Mouse (Mus musculus) kidney, embryonic 16.5 days (tissue): ENCODE measurements around the gene Acat2. TPM values are rescaled to one million over a fixed set of nuclear protein-coding genes. Genes with fewer than 3 reads are reported as not detected.
"Not testable (repeated sequence)": the region's sequence is repeated elsewhere in the genome, so short reads cannot be mapped to it uniquely, and the experiment has no call there.

ENCODE experiments used
- ATAC-seq: fragments of 200-750 bp; cut with Nextera tagmentation; 2 replicates; pipeline ENCODE4 v1.8.0; 2017; ENCODE audit warnings: moderate TSS enrichment; ENCODE audit not compliant: low FRiP score, low TSS enrichment
- H3K27ac ChIP-seq: fragments of 300-500 bp; sonication (generic); 2 replicates; pipeline ENCODE4 v1.5.1; 2014; ENCODE audit warnings: low read length
- H3K27me3 ChIP-seq: fragments of 300-500 bp; sonication (generic); 2 replicates; pipeline ENCODE4 v1.6.1; 2014; ENCODE audit warnings: low read length, control low read depth, mixed read lengths; ENCODE audit not compliant: insufficient read depth
- H3K36me3 ChIP-seq: fragments of 300-500 bp; sonication (generic); 2 replicates; pipeline ENCODE4 v1.6.1; 2014; ENCODE audit warnings: low read length, control low read depth, mixed read lengths; ENCODE audit not compliant: insufficient read depth
- H3K4me1 ChIP-seq: fragments of 300-500 bp; sonication (generic); 2 replicates; pipeline ENCODE4 v1.6.1; 2014; ENCODE audit warnings: low read length, control low read depth, mixed read lengths; ENCODE audit not compliant: insufficient read depth
- H3K4me2 ChIP-seq: fragments of 300-500 bp; sonication (generic); replicated peaks from 2 replicates; pipeline ENCODE4 v1.6.1; 2014; ENCODE audit warnings: low read depth, low read length
- H3K4me3 ChIP-seq: fragments of 300-500 bp; sonication (generic); 2 replicates; pipeline ENCODE4 v1.5.1; 2014; ENCODE audit warnings: mild to moderate bottlenecking, low read length
- H3K9ac ChIP-seq: fragments of 300-500 bp; sonication (generic); replicated peaks from 2 replicates; pipeline ENCODE4 v1.6.1; 2014; ENCODE audit warnings: low read length
- H3K9me3 ChIP-seq: fragments of 300-500 bp; sonication (generic); 2 replicates; pipeline ENCODE4 v1.6.1; 2016; ENCODE audit warnings: low read length, control low read depth
- WGBS: fragments of 180-500 bp; shearing (Covaris S2); extraction: QIAGEN DNeasy Blood & Tissue Kit; methylation state at CpG from one replicate; pipeline ENCODE4 v1.1.7; 2014; 5-methylcytosine and 5-hydroxymethylcytosine counted together
- polyA plus RNA-seq: library from polyadenylated mRNA; unstranded; fragments of >200 nt; fragmentation: Nextera tagmentation; extraction: Ambion mirVana; gene quantifications from 2 replicates; pipeline ENCODE4 v1.2.1, GENCODE M21; 2015

The Acat2 gene
- polyA plus RNA-seq, 1 experiment from 2014 or later, result 134 TPM

GRCm38 (mm10) chr17:12996345-12996744 is 35.8 kb upstream of the Acat2 start:
- Histone ChIP-seq H3K27ac (no peak overlapping the region), H3K36me3 (no peaks in the 10 kb centered on the region), H3K4me1 (no peaks in the 10 kb centered on the region), H3K27me3 (no peaks in the 10 kb centered on the region), H3K4me3 (no peak overlapping the region), H3K9me3 (no peaks in the 10 kb centered on the region), H3K9ac (no peak overlapping the region), H3K4me2 (no peak overlapping the region)
- WGBS, result 13% methylated on average over 3 of the region's 3 CpGs
- ATAC-seq, result no peak

- 71% methylated on average over 1 of the region's 1 CpGs for WGBS
- Histone ChIP-seq H3K27me3 (no peaks in the 10 kb centered on the region), H3K9ac (peak within 1 kb of the TSS; percentile 100), H3K27ac (peak within 1 kb of the TSS; percentile 99), H3K4me1 (peaks cover 7% of the 10 kb centered on the region), H3K4me2 (peak within 1 kb of the TSS; percentile 54), H3K4me3 (peak within 1 kb of the TSS; percentile 88), H3K36me3 (no peaks in the 10 kb centered on the region), H3K9me3 (no peaks in the 10 kb centered on the region)
- ATAC-seq, result no peak
These were observed 33.5 kb upstream of the Acat2 start, which contains the start of gene Wtap for GRCm38 (mm10) chr17:12994069-12994468. Wtap (minus strand) TSS chr17:12994169.

GRCm38 (mm10) chr17:12992470-12992991 is 32.0 kb upstream of the Acat2 start:
- peaks cover 7% of the 10 kb centered on the region for H3K4me1 ChIP-seq
- WGBS, result 0% methylated on average over 51 of the region's 51 CpGs
- peak overlapping the region; percentile 100 for H3K9ac ChIP-seq
- no peaks in the 10 kb centered on the region for H3K27me3 ChIP-seq
- H3K4me2 ChIP-seq, result peak overlapping the region; percentile 54
- no peaks in the 10 kb centered on the region for H3K9me3 ChIP-seq
- ATAC-seq, result peak; percentile 94
- H3K27ac ChIP-seq, result peak overlapping the region; percentile 99
- peak overlapping the region; percentile 88 for H3K4me3 ChIP-seq
- H3K36me3 ChIP-seq, result peaks cover 5% of the 10 kb centered on the region

- ATAC-seq, result peak; percentile 96
- under 1% methylated on average over 65 of the region's 84 CpGs for WGBS
- Histone ChIP-seq H3K9ac (peak overlapping the region; percentile 100), H3K4me2 (peak overlapping the region; percentile 67), H3K4me1 (peaks cover 7% of the 10 kb centered on the region), H3K4me3 (peak overlapping the region; percentile 88), H3K27me3 (no peaks in the 10 kb centered on the region), H3K36me3 (peaks cover 5% of the 10 kb centered on the region), H3K9me3 (no peaks in the 10 kb centered on the region), H3K27ac (peak overlapping the region; percentile 99)
These were observed 31.2 kb upstream of the Acat2 start for GRCm38 (mm10) chr17:12991635-12992358.

GRCm38 (mm10) chr17:12991194-12991634 is 30.7 kb upstream of the Acat2 start:
- 1% methylated on average over 12 of the region's 12 CpGs for WGBS
- Histone ChIP-seq H3K4me2 (peak overlapping the region; percentile 67), H3K9ac (peak overlapping the region; percentile 100), H3K36me3 (peaks cover 5% of the 10 kb centered on the region), H3K4me3 (peak overlapping the region; percentile 88), H3K4me1 (peaks cover 7% of the 10 kb centered on the region), H3K9me3 (no peaks in the 10 kb centered on the region), H3K27ac (peak overlapping the region; percentile 99), H3K27me3 (no peaks in the 10 kb centered on the region)
- ATAC-seq, result no peak

DNA sequence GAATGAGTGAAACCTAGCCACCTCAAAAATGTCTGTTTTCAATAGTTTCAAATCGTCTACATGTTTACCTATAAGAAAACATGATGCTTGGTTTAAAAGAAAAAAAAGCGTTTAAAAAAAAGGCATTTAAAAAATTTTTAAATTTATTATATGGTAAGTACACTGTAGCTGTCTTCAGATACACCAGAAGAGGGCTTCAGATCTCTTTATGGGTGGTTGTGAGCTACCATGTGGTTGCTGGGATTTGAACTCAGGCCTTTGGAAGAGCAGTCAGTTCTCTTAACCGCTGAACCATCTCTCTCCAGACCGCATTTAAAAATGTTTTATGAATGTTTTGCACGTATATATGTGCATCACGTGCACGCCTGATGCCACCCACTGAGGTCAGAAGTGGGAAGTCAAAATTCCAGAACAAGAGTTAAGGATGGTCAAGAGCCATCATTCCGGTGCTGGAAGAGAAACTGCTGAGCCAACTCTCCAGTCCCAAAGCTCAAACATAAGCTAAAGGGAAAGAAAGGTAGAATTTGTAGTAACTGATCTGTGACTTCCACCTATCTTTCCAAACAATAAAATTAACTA is 30.1 kb upstream of the Acat2 start:
- 46% methylated on average over 8 of the region's 8 CpGs for WGBS
- no peak for ATAC-seq

GRCm38 (mm10) chr17:12988096-12988495 is 27.5 kb upstream of the Acat2 start:
- not testable (repeated sequence) for H3K27ac ChIP-seq, H3K4me2 ChIP-seq, H3K9me3 ChIP-seq, H3K4me3 ChIP-seq, H3K4me1 ChIP-seq, ATAC-seq, H3K27me3 ChIP-seq, H3K9ac ChIP-seq
- H3K36me3 ChIP-seq, result peaks cover 21% of the 10 kb centered on the region
- WGBS, result 98% methylated on average over 8 of the region's 8 CpGs

More for the DNA sequence above, 30.1 kb upstream of the Acat2 start:
- H3K36me3 ChIP-seq, result peaks cover 5% of the 10 kb centered on the region
- peak overlapping the region; percentile 100 for H3K9ac ChIP-seq
- H3K4me1 ChIP-seq, result peaks cover 7% of the 10 kb centered on the region
- H3K27ac ChIP-seq, result peak overlapping the region; percentile 99; the same call in 1 of the 2 replicates
- H3K4me2 ChIP-seq, result peak overlapping the region; percentile 67
- H3K9me3 ChIP-seq, result no peaks in the 10 kb centered on the region
- H3K4me3 ChIP-seq, result peak overlapping the region; percentile 88
- H3K27me3 ChIP-seq, result no peaks in the 10 kb centered on the region

GRCm38 (mm10) chr17:12983988-12984387 is 23.4 kb upstream of the Acat2 start:
- no peak for ATAC-seq
- Histone ChIP-seq H3K27me3 (no peaks in the 10 kb centered on the region), H3K9ac (no peak overlapping the region), H3K27ac (no peak overlapping the region), H3K4me3 (no peak overlapping the region), H3K4me1 (no peaks in the 10 kb centered on the region), H3K36me3 (peaks cover 51% of the 10 kb centered on the region), H3K9me3 (no peaks in the 10 kb centered on the region), H3K4me2 (no peak overlapping the region)
- WGBS, result 70% methylated on average over 2 of the region's 2 CpGs

DNA sequence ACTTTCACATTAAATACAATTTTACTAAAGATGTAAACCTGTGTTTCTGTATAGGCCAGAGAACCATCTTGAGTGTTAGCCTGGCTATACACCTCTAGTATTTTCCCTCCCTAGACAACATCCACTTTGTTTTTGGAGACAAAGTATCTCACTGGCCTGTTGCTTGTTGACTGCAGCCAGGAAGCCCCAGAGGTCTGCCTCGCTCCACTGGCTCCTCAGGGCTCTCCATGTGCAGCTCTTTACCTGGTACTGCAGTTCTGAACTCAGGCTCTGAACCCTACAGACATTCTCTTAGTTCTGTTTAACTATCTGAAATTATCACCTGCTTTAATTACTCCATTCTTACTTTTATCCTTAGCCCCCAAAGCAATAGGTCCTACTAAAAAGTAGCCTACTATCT is 18.0 kb upstream of the Acat2 start:
- no peak for ATAC-seq
- Histone ChIP-seq H3K9ac (no peak overlapping the region), H3K27ac (no peak overlapping the region), H3K36me3 (peaks cover 62% of the 10 kb centered on the region), H3K27me3 (no peaks in the 10 kb centered on the region), H3K9me3 (no peaks in the 10 kb centered on the region), H3K4me2 (no peak overlapping the region), H3K4me3 (no peak overlapping the region), H3K4me1 (no peaks in the 10 kb centered on the region)
- WGBS, result 92% methylated on average over 1 of the region's 1 CpGs

DNA sequence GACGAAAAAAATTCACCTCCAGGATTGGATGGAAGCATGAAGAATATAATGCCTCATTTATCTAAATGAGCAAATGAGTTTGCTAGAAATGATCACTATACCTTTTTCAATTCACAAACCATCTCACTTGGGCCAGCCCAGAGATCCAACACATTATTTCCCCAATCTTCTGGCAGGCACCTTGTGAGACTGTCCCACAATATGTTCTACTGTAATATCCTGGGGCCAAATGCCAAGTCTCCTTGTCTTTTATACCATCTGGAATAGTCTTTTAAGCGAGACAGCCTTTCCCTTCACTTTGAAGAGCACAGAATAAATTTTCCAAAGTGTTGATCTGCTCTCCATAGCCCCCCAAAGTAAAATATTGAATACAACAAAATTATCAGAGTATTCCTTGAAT is 13.3 kb upstream of the Acat2 start:
- Histone ChIP-seq H3K4me1 (no peaks in the 10 kb centered on the region), H3K9ac (no peak overlapping the region), H3K27me3 (no peaks in the 10 kb centered on the region), H3K9me3 (no peaks in the 10 kb centered on the region), H3K4me2 (no peak overlapping the region), H3K36me3 (peaks cover 38% of the 10 kb centered on the region), H3K4me3 (no peak overlapping the region), H3K27ac (no peak overlapping the region)
- no peak for ATAC-seq
- 84% methylated on average over 2 of the region's 2 CpGs for WGBS
